Mouse (Mus musculus): ENCODE results near the gene Hs2st1. TPM values are rescaled to one million over a fixed set of nuclear protein-coding genes. Genes with fewer than 3 reads are reported as not detected.

The Hs2st1 gene
- 18.3 and 18.6 TPM in 2 replicates for polyA plus RNA-seq (2014; fragmentation: Nextera tagmentation; extraction: Ambion mirVana)

GRCm38 (mm10) chr3:144570047-144570815 is at the start of gene Hs2st1, which contains the start of gene Selenof:
Hs2st1 (minus strand) TSS chr3:144570181.
Selenof (plus strand) TSS chr3:144570304.
- H3K4me1 ChIP-seq (ENCODE audit: control insufficient read depth, insufficient read depth, low read length), result peaks cover 15% of the 10 kb centered on the region
- peak; percentile 98 for ATAC-seq
- WGBS, result under 1% methylated on average over 61 of the region's 69 CpGs

GRCm38 (mm10) chr3:144617633-144618180 is 47.7 kb upstream of the Hs2st1 start:
- WGBS, result 86% methylated on average over 10 of the region's 10 CpGs
- no peak overlapping the region for H3K4me3 ChIP-seq (ENCODE audit: low read depth, low read length)
- no peak for ATAC-seq

More at GRCm38 (mm10) chr3:144570047-144570815, at the start of gene Hs2st1, which contains the start of gene Selenof:
- Histone ChIP-seq H3K9ac (ENCODE audit: low read length) (peak within 1 kb of the TSS; percentile 93), H3K4me3 (ENCODE audit: low read depth, low read length) (peak within 1 kb of the TSS; percentile 88), H3K9me3 (replicated peaks; ENCODE audit: control insufficient read depth, low read length) (no peaks in the 10 kb centered on the region), H3K27me3 (replicated peaks; ENCODE audit: control insufficient read depth, insufficient read depth, low read length) (no peaks in the 10 kb centered on the region), H3K4me2 (ENCODE audit: low read length) (peak within 1 kb of the TSS; percentile 80), H3K36me3 (ENCODE audit: control insufficient read depth, insufficient read depth, low read length) (peaks cover 16% of the 10 kb centered on the region; the same call in 1 of the 2 replicates), H3K27ac (ENCODE audit: low read depth, low read length) (peak within 1 kb of the TSS; percentile 96)
- DNase-seq (ENCODE audit: low spot score), result peak; percentile 100

GRCm38 (mm10) chr3:144616654-144617425 is 46.9 kb upstream of the Hs2st1 start:
- Histone ChIP-seq H3K4me2 (ENCODE audit: low read length) (no peak overlapping the region), H3K27me3 (replicated peaks; ENCODE audit: control insufficient read depth, insufficient read depth, low read length) (no peaks in the 10 kb centered on the region), H3K9ac (ENCODE audit: low read length) (no peak overlapping the region), H3K9me3 (replicated peaks; ENCODE audit: control insufficient read depth, low read length) (0 out of 2 replicates have a peak, but pooled peaks cover 3% of the 10 kb centered on the region), H3K27ac (ENCODE audit: low read depth, low read length) (no peak overlapping the region; the same call in 1 of the 2 replicates), H3K36me3 (ENCODE audit: control insufficient read depth, insufficient read depth, low read length) (no peaks in the 10 kb centered on the region), H3K4me1 (ENCODE audit: control insufficient read depth, insufficient read depth, low read length) (0 out of 2 replicates have a peak, but pooled peaks cover 2% of the 10 kb centered on the region), H3K4me3 (ENCODE audit: low read depth, low read length) (no peak overlapping the region)
- peak; percentile 93 for DNase-seq (ENCODE audit: low spot score)
- peak; percentile 96 for ATAC-seq
- WGBS, result 24% methylated on average over 8 of the region's 8 CpGs

More at GRCm38 (mm10) chr3:144617633-144618180, 47.7 kb upstream of the Hs2st1 start:
- Histone ChIP-seq H3K27ac (ENCODE audit: low read depth, low read length) (no peak overlapping the region), H3K4me2 (ENCODE audit: low read length) (no peak overlapping the region), H3K9ac (ENCODE audit: low read length) (no peak overlapping the region), H3K27me3 (replicated peaks; ENCODE audit: control insufficient read depth, insufficient read depth, low read length) (no peaks in the 10 kb centered on the region), H3K4me1 (ENCODE audit: control insufficient read depth, insufficient read depth, low read length) (no peaks in the 10 kb centered on the region), H3K9me3 (replicated peaks; ENCODE audit: control insufficient read depth, low read length) (0 out of 2 replicates have a peak, but pooled peaks cover 3% of the 10 kb centered on the region), H3K36me3 (ENCODE audit: control insufficient read depth, insufficient read depth, low read length) (no peaks in the 10 kb centered on the region)
- DNase-seq (ENCODE audit: low spot score), result no peak

- Histone ChIP-seq H3K9me3 (replicated peaks; ENCODE audit: control insufficient read depth, low read length) (0 out of 2 replicates have a peak, but pooled peaks cover 3% of the 10 kb centered on the region), H3K4me2 (ENCODE audit: low read length) (no peak overlapping the region), H3K9ac (ENCODE audit: low read length) (no peak overlapping the region), H3K27me3 (replicated peaks; ENCODE audit: control insufficient read depth, insufficient read depth, low read length) (no peaks in the 10 kb centered on the region), H3K27ac (ENCODE audit: low read depth, low read length) (no peak overlapping the region), H3K4me1 (ENCODE audit: control insufficient read depth, insufficient read depth, low read length) (peaks cover 3% of the 10 kb centered on the region; the same call in 1 of the 2 replicates), H3K4me3 (ENCODE audit: low read depth, low read length) (no peak overlapping the region), H3K36me3 (ENCODE audit: control insufficient read depth, insufficient read depth, low read length) (no peaks in the 10 kb centered on the region)
- DNase-seq (ENCODE audit: low spot score), result peak; percentile 21
- no peak for ATAC-seq
- WGBS, result 81% methylated on average over 9 of the region's 9 CpGs
Observed at GRCm38 (mm10) chr3:144615459-144615858, 45.5 kb upstream of the Hs2st1 start.

- no peak for DNase-seq (ENCODE audit: low spot score)
- Histone ChIP-seq H3K27ac (ENCODE audit: low read depth, low read length) (no peak overlapping the region), H3K9ac (ENCODE audit: low read length) (no peak overlapping the region), H3K4me1 (ENCODE audit: control insufficient read depth, insufficient read depth, low read length) (peaks cover 3% of the 10 kb centered on the region; the same call in 1 of the 2 replicates), H3K9me3 (replicated peaks; ENCODE audit: control insufficient read depth, low read length) (0 out of 2 replicates have a peak, but pooled peaks cover 3% of the 10 kb centered on the region), H3K4me2 (ENCODE audit: low read length) (no peak overlapping the region), H3K36me3 (ENCODE audit: control insufficient read depth, insufficient read depth, low read length) (no peaks in the 10 kb centered on the region), H3K27me3 (replicated peaks; ENCODE audit: control insufficient read depth, insufficient read depth, low read length) (no peaks in the 10 kb centered on the region), H3K4me3 (ENCODE audit: low read depth, low read length) (no peak overlapping the region)
- WGBS, result 84% methylated on average over 10 of the region's 10 CpGs
- no peak for ATAC-seq
Observed at GRCm38 (mm10) chr3:144614698-144615097, 44.7 kb upstream of the Hs2st1 start.

- Histone ChIP-seq H3K4me2 (ENCODE audit: low read length) (no peak overlapping the region), H3K36me3 (ENCODE audit: control insufficient read depth, insufficient read depth, low read length) (no peaks in the 10 kb centered on the region), H3K4me3 (ENCODE audit: low read depth, low read length) (no peak overlapping the region), H3K27me3 (replicated peaks; ENCODE audit: control insufficient read depth, insufficient read depth, low read length) (no peaks in the 10 kb centered on the region), H3K9me3 (replicated peaks; ENCODE audit: control insufficient read depth, low read length) (0 out of 2 replicates have a peak, but pooled peaks cover 3% of the 10 kb centered on the region), H3K4me1 (ENCODE audit: control insufficient read depth, insufficient read depth, low read length) (peaks cover 3% of the 10 kb centered on the region; the same call in 1 of the 2 replicates), H3K9ac (ENCODE audit: low read length) (no peak overlapping the region), H3K27ac (ENCODE audit: low read depth, low read length) (no peak overlapping the region)
- 89% methylated on average over 6 of the region's 6 CpGs for WGBS
- DNase-seq (ENCODE audit: low spot score) (no peak), ATAC-seq (no peak)
Observed at GRCm38 (mm10) chr3:144614277-144614676, 44.3 kb upstream of the Hs2st1 start.

- no peak overlapping the region for H3K27ac ChIP-seq (ENCODE audit: low read depth, low read length)
- 63% methylated on average over 6 of the region's 6 CpGs for WGBS
- no peaks in the 10 kb centered on the region for H3K36me3 ChIP-seq (ENCODE audit: control insufficient read depth, insufficient read depth, low read length)
- no peaks in the 10 kb centered on the region for H3K9me3 ChIP-seq (replicated peaks; ENCODE audit: control insufficient read depth, low read length)
- ATAC-seq (no peak), DNase-seq (ENCODE audit: low spot score) (no peak)
- no peak overlapping the region for H3K9ac ChIP-seq (ENCODE audit: low read length)
- H3K4me2 ChIP-seq (ENCODE audit: low read length), result no peak overlapping the region
- H3K4me3 ChIP-seq (ENCODE audit: low read depth, low read length), result no peak overlapping the region
- H3K27me3 ChIP-seq (replicated peaks; ENCODE audit: control insufficient read depth, insufficient read depth, low read length), result no peaks in the 10 kb centered on the region
- peaks cover 3% of the 10 kb centered on the region; the same call in 1 of the 2 replicates for H3K4me1 ChIP-seq (ENCODE audit: control insufficient read depth, insufficient read depth, low read length)
Observed at GRCm38 (mm10) chr3:144612382-144612781, 42.4 kb upstream of the Hs2st1 start.

GRCm38 (mm10) chr3:144611626-144612271 is 41.8 kb upstream of the Hs2st1 start:
- H3K27ac ChIP-seq (ENCODE audit: low read depth, low read length), result no peak overlapping the region; the same call in 1 of the 2 replicates
- no peak overlapping the region for H3K4me3 ChIP-seq (ENCODE audit: low read depth, low read length)
- 38% methylated on average over 8 of the region's 8 CpGs for WGBS
- peak; percentile 68 for DNase-seq (ENCODE audit: low spot score)
- no peaks in the 10 kb centered on the region for H3K27me3 ChIP-seq (replicated peaks; ENCODE audit: control insufficient read depth, insufficient read depth, low read length)
- ATAC-seq, result peak; percentile 52; the same call in 1 of the 2 replicates
- peaks cover 3% of the 10 kb centered on the region; the same call in 1 of the 2 replicates for H3K4me1 ChIP-seq (ENCODE audit: control insufficient read depth, insufficient read depth, low read length)
- no peaks in the 10 kb centered on the region for H3K36me3 ChIP-seq (ENCODE audit: control insufficient read depth, insufficient read depth, low read length)
- no peak overlapping the region for H3K4me2 ChIP-seq (ENCODE audit: low read length)
- H3K9ac ChIP-seq (ENCODE audit: low read length), result no peak overlapping the region
- H3K9me3 ChIP-seq (replicated peaks; ENCODE audit: control insufficient read depth, low read length), result no peaks in the 10 kb centered on the region
